Mouse (Mus musculus) lung, postnatal 0 days (tissue): ENCODE measurements around the gene Ctsz. TPM values are rescaled to one million over a fixed set of nuclear protein-coding genes. Genes with fewer than 3 reads are reported as not detected.
A peak's percentile ranks its signal among the peaks of the same experiment; 100 is the strongest.

Experiments
- ATAC-seq: fragments of 200-750 bp; cut with Nextera tagmentation; 2 replicates; pipeline ENCODE4 v1.8.0; 2017; ENCODE audit warnings: moderate library complexity
- DNase-seq: peaks from one replicate; pipeline ENCODE4 v3.0.0-alpha.2; 2016; ENCODE audit warnings: low spot score
- H3K27ac ChIP-seq: fragments of 300-500 bp; sonication (generic); 2 replicates; pipeline ENCODE4 v1.5.1; 2014; ENCODE audit warnings: antibody characterized with exemption, mild to moderate bottlenecking, low read length, mixed read lengths
- H3K27me3 ChIP-seq: fragments of 300-500 bp; sonication (generic); replicated peaks from 2 replicates; pipeline ENCODE4 v1.6.1; 2014; ENCODE audit warnings: low read length, mixed read lengths; ENCODE audit not compliant: insufficient read depth
- H3K36me3 ChIP-seq: fragments of 300-500 bp; sonication (generic); 2 replicates; pipeline ENCODE4 v1.6.1; 2014; ENCODE audit warnings: low read length, mixed read lengths; ENCODE audit not compliant: insufficient read depth
- H3K4me1 ChIP-seq: fragments of 300-500 bp; sonication (generic); 2 replicates; pipeline ENCODE4 v1.6.1; 2014; ENCODE audit warnings: antibody characterized with exemption, low read depth, low read length, mixed read lengths; ENCODE audit not compliant: insufficient read depth
- H3K4me2 ChIP-seq: fragments of 300-500 bp; sonication (generic); replicated peaks from 2 replicates; pipeline ENCODE4 v1.6.1; 2014; ENCODE audit warnings: low read depth, mild to moderate bottlenecking, low read length, moderate library complexity, mixed read lengths
- H3K4me3 ChIP-seq: fragments of 300-500 bp; sonication (generic); 2 replicates; pipeline ENCODE4 v1.5.1; 2014; ENCODE audit warnings: low read depth, low read length
- H3K9ac ChIP-seq: fragments of 300-500 bp; sonication (generic); replicated peaks from 2 replicates; pipeline ENCODE4 v1.6.1; 2014; ENCODE audit warnings: low read depth, mild to moderate bottlenecking
- H3K9me3 ChIP-seq: fragments of 300-500 bp; sonication (generic); 2 replicates; pipeline ENCODE4 v1.6.1; 2016; ENCODE audit warnings: low read length, mixed read lengths
- CTCF ChIP-seq: IDR thresholded peaks from 2 replicates; pipeline ENCODE4 v1.5.1; 2016; ENCODE audit warnings: antibody characterized with exemption, mild to moderate bottlenecking
- EP300 ChIP-seq: IDR thresholded peaks from 2 replicates; pipeline ENCODE4 v1.6.1; 2016; ENCODE audit warnings: antibody characterized with exemption, mild to moderate bottlenecking, control low read depth
- WGBS: fragments of 180-500 bp; shearing (Covaris S2); extraction: QIAGEN DNeasy Blood & Tissue Kit; methylation state at CpG from one replicate; pipeline ENCODE4 v1.1.7; 2014; 5-methylcytosine and 5-hydroxymethylcytosine counted together
- polyA plus RNA-seq: library from polyadenylated mRNA; unstranded; fragments of >200 nt; fragmentation: Nextera tagmentation; extraction: Ambion mirVana; gene quantifications from 2 replicates; pipeline ENCODE4 v1.2.1, GENCODE M21; 2015

Ctsz gene
- polyA plus RNA-seq, 1 experiment from 2014 or later: 222 TPM

DNA sequence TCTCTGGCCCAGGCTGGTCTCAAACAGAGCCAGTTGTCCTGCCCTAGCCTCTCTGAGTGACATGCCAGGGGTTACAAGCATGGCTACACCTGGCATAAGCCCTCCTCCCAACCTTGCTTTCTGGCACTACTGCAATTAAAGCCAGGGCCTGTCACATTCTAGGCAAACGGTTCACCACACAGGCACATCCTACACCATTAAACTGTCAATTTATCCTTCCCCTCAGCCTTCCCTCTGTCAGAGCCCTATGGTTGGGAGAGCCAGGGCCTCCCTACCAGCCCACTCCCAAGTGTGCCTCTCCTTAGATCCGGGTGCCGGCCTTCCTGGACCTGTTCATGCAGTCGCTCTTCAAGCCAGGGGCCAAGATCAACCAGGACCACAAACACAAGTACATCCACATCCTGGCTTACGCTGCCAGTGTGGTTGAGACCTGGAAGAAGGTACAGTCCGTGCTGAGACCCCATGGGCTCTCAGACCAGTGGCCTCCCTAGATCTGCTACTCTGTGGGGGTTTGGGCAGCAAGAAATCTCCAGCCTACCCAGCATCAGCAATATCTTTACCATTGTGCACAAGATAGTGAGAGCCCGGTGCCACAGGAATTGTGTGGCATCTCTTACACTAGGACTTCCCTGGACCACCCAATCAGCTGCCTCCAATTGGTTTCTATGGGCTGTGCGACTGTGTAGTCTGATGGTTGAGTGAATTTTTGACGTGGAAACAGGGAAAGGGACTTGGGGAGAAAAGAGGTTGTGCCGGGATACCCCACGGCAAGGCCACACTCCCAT, 14.3 kb downstream of the Ctsz start:
- peaks cover 48% of the 10 kb centered on the region for H3K36me3 ChIP-seq
- H3K27me3 ChIP-seq: no peaks in the 10 kb centered on the region
- DNase-seq (no peak), ATAC-seq (no peak)
- no peak overlapping the region for H3K4me2 ChIP-seq
- TF ChIP-seq EP300 (no peak), CTCF (no peak)
- 86% methylated on average over 11 of the region's 11 CpGs for WGBS
- H3K4me1 ChIP-seq: no peaks in the 10 kb centered on the region
- no peak overlapping the region for H3K4me3 ChIP-seq
- no peaks in the 10 kb centered on the region for H3K9me3 ChIP-seq
- H3K27ac ChIP-seq: no peak overlapping the region
- no peak overlapping the region for H3K9ac ChIP-seq

DNA sequence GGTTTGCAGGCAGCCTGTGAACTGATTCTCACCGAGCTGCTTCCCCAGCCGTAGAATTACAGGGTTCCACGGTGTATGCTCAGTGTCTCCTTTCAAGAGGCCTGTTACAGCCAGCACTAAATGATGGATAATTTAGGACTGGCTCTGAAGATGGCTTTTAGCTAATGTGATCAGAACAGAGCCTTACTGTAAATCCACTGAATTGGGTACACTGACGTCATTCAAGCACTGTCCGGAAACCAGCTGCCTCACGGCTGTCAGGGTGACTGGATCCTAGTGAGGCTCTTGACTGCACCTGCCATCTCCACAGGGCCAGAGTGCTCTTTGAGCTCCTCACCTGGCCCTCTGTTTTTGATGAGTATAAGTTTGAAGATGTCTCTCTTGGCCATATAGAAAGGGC, 17.7 kb downstream of the Ctsz start:
- Histone ChIP-seq H3K4me2 (no peak overlapping the region), H3K4me1 (peaks cover 6% of the 10 kb centered on the region; the same call in 1 of the 2 replicates), H3K27me3 (no peaks in the 10 kb centered on the region), H3K4me3 (no peak overlapping the region), H3K27ac (no peak overlapping the region), H3K9ac (no peak overlapping the region), H3K9me3 (no peaks in the 10 kb centered on the region), H3K36me3 (peaks cover 25% of the 10 kb centered on the region; the same call in 1 of the 2 replicates)
- ATAC-seq (no peak), DNase-seq (no peak)
- TF ChIP-seq EP300 (no peak), CTCF (no peak)
- 75% methylated on average over 6 of the region's 6 CpGs for WGBS

DNA sequence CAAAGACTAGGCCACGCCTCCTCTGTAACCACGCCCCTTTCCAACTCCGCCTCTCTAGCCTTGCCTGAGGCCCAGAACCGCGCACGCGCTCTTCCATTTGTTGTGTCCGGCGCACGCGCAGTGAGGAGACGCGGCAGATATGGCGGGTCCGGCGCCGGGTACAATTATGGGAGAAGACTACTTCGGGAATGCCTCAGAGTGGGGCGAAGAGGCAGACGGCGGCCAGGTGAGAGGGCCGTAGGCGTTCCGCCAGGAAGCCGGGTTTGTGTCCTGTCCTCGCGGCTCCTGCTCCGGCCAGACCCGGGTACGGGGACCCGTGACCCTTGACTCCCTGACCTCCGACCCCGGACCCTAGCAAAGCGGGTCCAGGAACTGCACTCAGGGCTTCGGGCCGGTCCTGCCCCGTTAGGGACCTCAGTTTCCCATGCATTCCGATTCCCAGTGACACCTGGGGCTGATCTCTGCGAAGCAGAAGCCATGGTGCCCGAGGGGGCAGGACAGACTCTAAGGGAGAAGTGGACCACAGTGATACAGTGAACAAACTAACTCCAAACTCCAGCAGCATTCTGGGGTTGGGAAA, 23.0 kb downstream of the Ctsz start, which contains the start of gene Nelfcd:
Nelfcd (plus strand) TSS at position 74 of the 580 bp plus-strand sequence.
- Histone ChIP-seq H3K9ac (peak within 1 kb of the TSS; percentile 76), H3K9me3 (no peaks in the 10 kb centered on the region), H3K36me3 (no peaks in the 10 kb centered on the region), H3K4me3 (peak within 1 kb of the TSS; percentile 91), H3K27me3 (no peaks in the 10 kb centered on the region), H3K4me1 (peaks cover 8% of the 10 kb centered on the region; the same call in 1 of the 2 replicates), H3K4me2 (peak within 1 kb of the TSS; percentile 88), H3K27ac (peak within 1 kb of the TSS; percentile 71; the same call in 1 of the 2 replicates)
- TF ChIP-seq EP300 (no peak), CTCF (no peak)
- under 1% methylated on average over 38 of the region's 40 CpGs for WGBS
- ATAC-seq (peak; percentile 94), DNase-seq (peak; percentile 99)

DNA sequence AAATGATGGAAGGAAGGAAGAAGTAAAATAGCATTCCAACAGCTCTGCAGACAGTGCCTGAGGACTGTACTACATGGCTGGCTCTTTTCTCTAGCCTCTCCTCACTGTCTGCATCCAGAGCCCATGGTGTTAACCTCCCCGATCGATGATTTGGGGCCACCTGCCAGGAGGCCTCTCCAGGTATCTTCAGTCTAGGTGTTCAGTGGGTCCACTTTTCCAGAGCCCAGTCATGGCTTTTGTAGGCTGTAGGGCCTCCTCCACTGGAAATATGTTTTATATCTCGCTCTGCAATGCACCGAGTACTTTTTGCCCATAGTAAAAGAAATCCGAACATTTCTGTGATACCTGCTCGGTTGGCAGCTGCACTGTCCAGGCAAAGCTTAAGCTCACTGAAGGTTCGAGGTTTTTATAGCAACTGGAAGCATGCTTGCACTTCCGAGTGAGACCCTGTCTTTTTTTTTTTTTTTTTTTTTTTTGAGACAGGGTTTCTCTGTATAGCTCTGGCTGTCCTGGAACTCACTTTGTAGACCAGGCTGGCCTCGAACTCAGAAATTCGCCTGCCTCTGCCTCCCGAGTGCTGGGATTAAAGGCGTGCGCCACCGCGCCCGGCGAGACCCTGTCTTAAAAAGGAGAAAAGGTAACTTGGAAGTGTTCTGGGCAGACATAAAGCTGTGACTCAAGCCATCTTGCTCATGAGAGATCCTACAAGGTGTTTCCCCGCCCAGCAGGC, 23.7 kb downstream of the Ctsz start:
- H3K9me3 ChIP-seq: no peaks in the 10 kb centered on the region
- no peaks in the 10 kb centered on the region for H3K36me3 ChIP-seq
- peaks cover 8% of the 10 kb centered on the region; the same call in 1 of the 2 replicates for H3K4me1 ChIP-seq
- no peak for TF ChIP-seq EP300
- no peak for TF ChIP-seq CTCF
- DNase-seq: no peak
- no peak for ATAC-seq
- no peak overlapping the region for H3K27ac ChIP-seq
- H3K27me3 ChIP-seq: no peaks in the 10 kb centered on the region
- H3K4me2 ChIP-seq: no peak overlapping the region; the same call in 1 of the 2 replicates
- 37% methylated on average over 18 of the region's 18 CpGs for WGBS
- H3K9ac ChIP-seq: no peak overlapping the region
- peak overlapping the region; percentile 91 for H3K4me3 ChIP-seq

DNA sequence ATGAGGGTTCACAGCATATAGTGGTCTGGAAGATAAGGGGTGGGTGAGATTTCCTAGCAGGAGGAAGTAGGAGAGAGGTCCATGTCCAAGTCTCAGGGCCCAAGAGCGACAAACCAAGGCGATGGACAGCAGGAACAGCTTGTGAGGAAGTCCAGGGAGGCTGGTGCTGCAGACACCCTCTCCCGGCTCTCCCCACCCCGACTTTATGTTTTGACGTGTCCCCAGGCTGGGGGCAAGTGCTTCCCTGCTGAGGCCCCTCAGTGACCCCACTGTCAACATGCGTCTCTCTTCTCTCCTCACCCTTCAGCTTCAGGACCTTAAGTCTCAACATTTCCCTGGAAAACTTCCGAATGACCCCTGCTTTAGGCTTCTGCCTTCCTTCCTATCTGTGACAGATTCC, 25.7 kb downstream of the Ctsz start:
- no peak overlapping the region for H3K4me2 ChIP-seq
- ATAC-seq (no peak), DNase-seq (no peak)
- no peak overlapping the region for H3K27ac ChIP-seq
- no peak for TF ChIP-seq CTCF
- no peak for TF ChIP-seq EP300
- H3K27me3 ChIP-seq: no peaks in the 10 kb centered on the region
- no peaks in the 10 kb centered on the region for H3K36me3 ChIP-seq
- peaks cover 8% of the 10 kb centered on the region; the same call in 1 of the 2 replicates for H3K4me1 ChIP-seq
- no peaks in the 10 kb centered on the region for H3K9me3 ChIP-seq
- H3K9ac ChIP-seq: no peak overlapping the region
- no peak overlapping the region for H3K4me3 ChIP-seq
- 64% methylated on average over 7 of the region's 7 CpGs for WGBS

DNA sequence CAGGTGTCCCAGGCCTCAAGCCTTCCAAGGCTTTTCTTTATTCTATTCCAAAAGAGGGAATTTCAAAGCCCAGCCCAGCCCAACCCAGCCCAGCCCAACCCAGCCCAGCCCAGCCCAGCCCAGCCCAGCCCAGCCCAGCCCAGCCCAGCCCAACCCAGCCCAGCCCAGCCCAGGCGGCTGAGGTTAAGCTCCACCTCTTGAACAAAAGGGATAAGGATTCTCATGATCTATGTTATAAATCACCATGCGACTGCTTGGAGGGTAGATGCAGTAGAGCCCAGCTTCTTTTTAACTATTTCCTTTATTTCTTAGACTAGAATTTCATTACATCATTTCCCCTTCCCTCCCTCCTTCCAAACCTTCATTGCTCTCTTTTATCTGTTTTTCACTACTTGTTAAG, 28.6 kb downstream of the Ctsz start:
- Histone ChIP-seq H3K4me2 (no peak overlapping the region), H3K36me3 (no peaks in the 10 kb centered on the region), H3K9me3 (no peaks in the 10 kb centered on the region), H3K4me3 (no peak overlapping the region), H3K27ac (no peak overlapping the region), H3K27me3 (no peaks in the 10 kb centered on the region), H3K9ac (no peak overlapping the region), H3K4me1 (no peaks in the 10 kb centered on the region)
- TF ChIP-seq EP300: no peak
- TF ChIP-seq CTCF: no peak
- no peak for ATAC-seq
- DNase-seq: no peak
- 38% methylated on average over 2 of the region's 2 CpGs for whole genome bisulfite sequencing
